Mouse (Mus musculus): ENCODE data around the gene Tox4.

Gene Tox4

GRCm38 (mm10) chr14:52313931-52314807, 35.2 kb downstream of the Tox4 start:
- no peak for DNase-seq (ENCODE audit: low spot score)

GRCm38 (mm10) chr14:52314808-52315150, 35.8 kb downstream of the Tox4 start:
- no peak for DNase-seq (ENCODE audit: low spot score)

GRCm38 (mm10) chr14:52315283-52315780, 36.4 kb downstream of the Tox4 start:
- DNase-seq (ENCODE audit: low spot score), result no peak

- peak; percentile 86 for DNase-seq (ENCODE audit: low spot score)
These were observed 37.0 kb downstream of the Tox4 start for GRCm38 (mm10) chr14:52315792-52316440.

- DNase-seq (ENCODE audit: low spot score), result peak; percentile 79
These were observed 37.7 kb downstream of the Tox4 start for GRCm38 (mm10) chr14:52316441-52317225.

GRCm38 (mm10) chr14:52319361-52319760, 40.4 kb downstream of the Tox4 start:
- no peak for DNase-seq (ENCODE audit: low spot score)

- DNase-seq (ENCODE audit: low spot score), result peak; percentile 64
These were observed 46.9 kb downstream of the Tox4 start for GRCm38 (mm10) chr14:52325890-52326289.

- peak; percentile 80 for DNase-seq (ENCODE audit: low spot score)
These were observed 48.5 kb downstream of the Tox4 start for GRCm38 (mm10) chr14:52327375-52327901.

- DNase-seq (ENCODE audit: low spot score), result peak; percentile 69
These were observed 49.2 kb downstream of the Tox4 start, which contains the start of gene Sall2 for GRCm38 (mm10) chr14:52327910-52328812. Sall2 (minus strand) TSS chr14:52328762.

- DNase-seq (ENCODE audit: low spot score), result peak; percentile 72
These were observed 52.3 kb downstream of the Tox4 start for GRCm38 (mm10) chr14:52331069-52331750.

GRCm38 (mm10) chr14:52332171-52332570, 53.2 kb downstream of the Tox4 start:
- DNase-seq (ENCODE audit: low spot score), result no peak

- DNase-seq (ENCODE audit: low spot score), result peak; percentile 89
These were observed 60.0 kb downstream of the Tox4 start for GRCm38 (mm10) chr14:52338751-52339511.

GRCm38 (mm10) chr14:52339512-52339852, 60.5 kb downstream of the Tox4 start:
- no peak for DNase-seq (ENCODE audit: low spot score)

All from embryo, embryonic 10.5 days (tissue).